Mouse (Mus musculus) forebrain, embryonic 10.5 days (tissue): ENCODE measurements around the gene Ncf1. TPM values are rescaled to one million over a fixed set of nuclear protein-coding genes. Genes with fewer than 3 reads are reported as not detected.

Source experiments
- DNase-seq: peaks from one replicate; pipeline ENCODE4 v3.0.0-alpha.2; 2017; ENCODE audit warnings: low spot score; ENCODE audit errors: extremely low spot score
- H3K27ac ChIP-seq: fragments of 300-500 bp; sonication (generic); 2 replicates; pipeline ENCODE4 v1.5.1; 2016; ENCODE audit warnings: mild to moderate bottlenecking
- H3K27me3 ChIP-seq: fragments of 300-500 bp; sonication (generic); 2 replicates; pipeline ENCODE4 v1.6.1; 2016; ENCODE audit warnings: mild to moderate bottlenecking; ENCODE audit not compliant: poor library complexity, severe bottlenecking
- H3K36me3 ChIP-seq: fragments of 300-500 bp; sonication (generic); replicated peaks from 2 replicates; pipeline ENCODE4 v1.6.1; 2016; ENCODE audit warnings: mild to moderate bottlenecking, moderate library complexity
- H3K4me1 ChIP-seq: fragments of 300-500 bp; sonication (generic); 2 replicates; pipeline ENCODE4 v1.6.1; 2016
- H3K4me3 ChIP-seq: fragments of 300-500 bp; sonication (generic); 2 replicates; pipeline ENCODE4 v1.5.1; 2016; ENCODE audit warnings: mild to moderate bottlenecking, moderate library complexity
- H3K9me3 ChIP-seq: fragments of 300-500 bp; sonication (generic); 2 replicates; pipeline ENCODE4 v1.6.1; 2016; ENCODE audit warnings: mild to moderate bottlenecking, moderate library complexity
- WGBS: fragments of 180-500 bp; shearing (Covaris S2); methylation state at CpG from one replicate; pipeline ENCODE4 v1.1.7; 2016; 5-methylcytosine and 5-hydroxymethylcytosine counted together
- polyA plus RNA-seq: library from polyadenylated mRNA; unstranded; fragments of >200 nt; fragmentation: Nextera tagmentation; extraction: Ambion mirVana; gene quantifications from 2 replicates; pipeline ENCODE4 v1.2.1, GENCODE M21; 2016

Gene Ncf1
- polyA plus RNA-seq = 2.4 TPM in 2 replicates

- no peaks in the 10 kb centered on the region for H3K36me3 ChIP-seq
- peaks cover 43% of the 10 kb centered on the region for H3K4me1 ChIP-seq
- no peaks in the 10 kb centered on the region for H3K27me3 ChIP-seq
- H3K9me3 ChIP-seq = no peaks in the 10 kb centered on the region
- H3K27ac ChIP-seq = peak within 1 kb of the TSS; percentile 59; the same call in 1 of the 2 replicates
- no peak within 1 kb of the TSS for H3K4me3 ChIP-seq
- WGBS = 84% methylated on average over 7 of the region's 7 CpGs
- no peak for DNase-seq
These were observed at the start of gene Ncf1 for GRCm38 (mm10) chr5:134229391-134229790. Ncf1 (minus strand) TSS chr5:134229625.

GRCm38 (mm10) chr5:134277109-134277508 lies 47.7 kb upstream of the Ncf1 start:
- Histone ChIP-seq H3K9me3 (no peaks in the 10 kb centered on the region), H3K36me3 (peaks cover 97% of the 10 kb centered on the region), H3K4me3 (no peak overlapping the region), H3K27me3 (no peaks in the 10 kb centered on the region), H3K27ac (no peak overlapping the region), H3K4me1 (no peaks in the 10 kb centered on the region)
- WGBS = 93% methylated on average over 4 of the region's 4 CpGs
- no peak for DNase-seq

- 91% methylated on average over 10 of the region's 10 CpGs for WGBS
These were observed 46.1 kb upstream of the Ncf1 start for GRCm38 (mm10) chr5:134275556-134275955.

GRCm38 (mm10) chr5:134275021-134275420 lies 45.6 kb upstream of the Ncf1 start:
- Histone ChIP-seq H3K36me3 (peaks cover 99% of the 10 kb centered on the region), H3K4me3 (no peak overlapping the region), H3K27me3 (no peaks in the 10 kb centered on the region), H3K4me1 (no peaks in the 10 kb centered on the region), H3K27ac (no peak overlapping the region), H3K9me3 (no peaks in the 10 kb centered on the region)
- 96% methylated on average over 11 of the region's 11 CpGs for WGBS
- no peak for DNase-seq

More at GRCm38 (mm10) chr5:134275556-134275955, 46.1 kb upstream of the Ncf1 start:
- Histone ChIP-seq H3K4me1 (no peaks in the 10 kb centered on the region), H3K4me3 (no peak overlapping the region), H3K9me3 (no peaks in the 10 kb centered on the region), H3K27me3 (no peaks in the 10 kb centered on the region), H3K36me3 (peaks cover 99% of the 10 kb centered on the region), H3K27ac (no peak overlapping the region)
- DNase-seq = no peak

GRCm38 (mm10) chr5:134273761-134274160 lies 44.3 kb upstream of the Ncf1 start:
- peaks cover 99% of the 10 kb centered on the region for H3K36me3 ChIP-seq

GRCm38 (mm10) chr5:134272761-134273160 lies 43.3 kb upstream of the Ncf1 start:
- H3K27me3 ChIP-seq = no peaks in the 10 kb centered on the region
- 88% methylated on average over 11 of the region's 11 CpGs for WGBS
- no peaks in the 10 kb centered on the region for H3K4me1 ChIP-seq
- no peak overlapping the region for H3K27ac ChIP-seq
- no peak for DNase-seq
- no peak overlapping the region for H3K4me3 ChIP-seq
- peaks cover 99% of the 10 kb centered on the region for H3K36me3 ChIP-seq
- no peaks in the 10 kb centered on the region for H3K9me3 ChIP-seq

More at GRCm38 (mm10) chr5:134273761-134274160, 44.3 kb upstream of the Ncf1 start:
- Histone ChIP-seq H3K27ac (no peak overlapping the region), H3K4me3 (no peak overlapping the region), H3K4me1 (no peaks in the 10 kb centered on the region), H3K27me3 (no peaks in the 10 kb centered on the region), H3K9me3 (no peaks in the 10 kb centered on the region)
- WGBS = 92% methylated on average over 8 of the region's 8 CpGs
- no peak for DNase-seq

GRCm38 (mm10) chr5:134271421-134271820 lies 42.0 kb upstream of the Ncf1 start:
- 93% methylated on average over 11 of the region's 11 CpGs for WGBS
- Histone ChIP-seq H3K4me3 (no peak overlapping the region), H3K27me3 (no peaks in the 10 kb centered on the region), H3K27ac (no peak overlapping the region), H3K4me1 (no peaks in the 10 kb centered on the region), H3K36me3 (peaks cover 99% of the 10 kb centered on the region), H3K9me3 (no peaks in the 10 kb centered on the region)
- no peak for DNase-seq

GRCm38 (mm10) chr5:134270566-134270965 lies 41.1 kb upstream of the Ncf1 start:
- Histone ChIP-seq H3K36me3 (peaks cover 99% of the 10 kb centered on the region), H3K27ac (no peak overlapping the region), H3K4me3 (no peak overlapping the region), H3K27me3 (no peaks in the 10 kb centered on the region), H3K4me1 (no peaks in the 10 kb centered on the region), H3K9me3 (no peaks in the 10 kb centered on the region)
- DNase-seq = no peak
- 95% methylated on average over 4 of the region's 4 CpGs for WGBS

GRCm38 (mm10) chr5:134269751-134270150 lies 40.3 kb upstream of the Ncf1 start:
- no peaks in the 10 kb centered on the region for H3K4me1 ChIP-seq
- DNase-seq = no peak
- 96% methylated on average over 5 of the region's 5 CpGs for WGBS
- peaks cover 99% of the 10 kb centered on the region for H3K36me3 ChIP-seq
- H3K9me3 ChIP-seq = no peaks in the 10 kb centered on the region
- no peak overlapping the region for H3K4me3 ChIP-seq
- H3K27me3 ChIP-seq = no peaks in the 10 kb centered on the region
- no peak overlapping the region for H3K27ac ChIP-seq

- H3K4me1 ChIP-seq = no peaks in the 10 kb centered on the region
- DNase-seq = no peak
- no peak overlapping the region for H3K27ac ChIP-seq
- WGBS = 96% methylated on average over 8 of the region's 8 CpGs
- H3K36me3 ChIP-seq = peaks cover 100% of the 10 kb centered on the region
- H3K4me3 ChIP-seq = no peak overlapping the region
- no peaks in the 10 kb centered on the region for H3K27me3 ChIP-seq
- no peaks in the 10 kb centered on the region for H3K9me3 ChIP-seq
These were observed 39.3 kb upstream of the Ncf1 start for GRCm38 (mm10) chr5:134268751-134269150.

GRCm38 (mm10) chr5:134266404-134266803 lies 37.0 kb upstream of the Ncf1 start:
- DNase-seq = no peak
- peaks cover 100% of the 10 kb centered on the region for H3K36me3 ChIP-seq

GRCm38 (mm10) chr5:134265890-134266289 lies 36.5 kb upstream of the Ncf1 start:
- H3K9me3 ChIP-seq = no peaks in the 10 kb centered on the region
- H3K27me3 ChIP-seq = no peaks in the 10 kb centered on the region
- 95% methylated on average over 2 of the region's 2 CpGs for WGBS
- H3K4me1 ChIP-seq = no peaks in the 10 kb centered on the region
- no peak overlapping the region for H3K4me3 ChIP-seq
- H3K36me3 ChIP-seq = peaks cover 100% of the 10 kb centered on the region
- no peak overlapping the region for H3K27ac ChIP-seq
- no peak for DNase-seq

More at GRCm38 (mm10) chr5:134266404-134266803, 37.0 kb upstream of the Ncf1 start:
- no peaks in the 10 kb centered on the region for H3K27me3 ChIP-seq
- no peak overlapping the region for H3K27ac ChIP-seq
- WGBS = 92% methylated on average over 18 of the region's 18 CpGs
- no peaks in the 10 kb centered on the region for H3K9me3 ChIP-seq
- H3K4me3 ChIP-seq = no peak overlapping the region
- H3K4me1 ChIP-seq = no peaks in the 10 kb centered on the region

- Histone ChIP-seq H3K4me1 (no peaks in the 10 kb centered on the region), H3K9me3 (no peaks in the 10 kb centered on the region), H3K36me3 (peaks cover 99% of the 10 kb centered on the region), H3K27ac (no peak overlapping the region), H3K27me3 (no peaks in the 10 kb centered on the region), H3K4me3 (no peak overlapping the region)
- no peak for DNase-seq
- 92% methylated on average over 9 of the region's 9 CpGs for WGBS
These were observed 30.7 kb upstream of the Ncf1 start for GRCm38 (mm10) chr5:134260001-134260636.
